Mouse (Mus musculus) forebrain, embryonic 11.5 days (tissue): ENCODE data around the gene Wnt7b. TPM values are rescaled to one million over a fixed set of nuclear protein-coding genes. Genes with fewer than 3 reads are reported as not detected.

Source experiments
- ATAC-seq: fragments of 200-750 bp; cut with Nextera tagmentation; replicated peaks from 2 replicates; pipeline ENCODE4 v1.8.0; 2017; ENCODE audit warnings: moderate TSS enrichment; ENCODE audit not compliant: low FRiP score
- DNase-seq: peaks from one replicate; pipeline ENCODE4 v3.0.0-alpha.2; 2017; ENCODE audit warnings: low spot score
- H3K27ac ChIP-seq: fragments of 300-500 bp; sonication (generic); 2 replicates; pipeline ENCODE4 v1.5.1; 2014; ENCODE audit warnings: low read depth, low read length
- H3K27me3 ChIP-seq: fragments of 300-500 bp; sonication (generic); 2 replicates; pipeline ENCODE4 v1.6.1; 2014; ENCODE audit warnings: mild to moderate bottlenecking, low read length, mixed read lengths; ENCODE audit not compliant: control insufficient read depth, insufficient read depth
- H3K36me3 ChIP-seq: fragments of 300-500 bp; sonication (generic); 2 replicates; pipeline ENCODE4 v1.6.1; 2014; ENCODE audit warnings: mild to moderate bottlenecking, low read length, moderate library complexity, mixed read lengths; ENCODE audit not compliant: control insufficient read depth, insufficient read depth
- H3K4me1 ChIP-seq: fragments of 300-500 bp; sonication (generic); replicated peaks from 2 replicates; pipeline ENCODE4 v1.6.1; 2014; ENCODE audit warnings: low read length, mixed read lengths; ENCODE audit not compliant: control insufficient read depth, insufficient read depth
- H3K4me2 ChIP-seq: fragments of 300-500 bp; sonication (generic); 2 replicates; pipeline ENCODE4 v1.6.1; 2014; ENCODE audit warnings: low read depth, mild to moderate bottlenecking, low read length, moderate library complexity, mixed read lengths; ENCODE audit not compliant: severe bottlenecking
- H3K4me3 ChIP-seq: fragments of 300-500 bp; sonication (generic); 2 replicates; pipeline ENCODE4 v1.5.1; 2014; ENCODE audit warnings: low read depth, low read length
- H3K9ac ChIP-seq: fragments of 300-500 bp; sonication (generic); 2 replicates; pipeline ENCODE4 v1.6.1; 2014; ENCODE audit warnings: low read length
- H3K9me3 ChIP-seq: fragments of 300-500 bp; sonication (generic); 2 replicates; pipeline ENCODE4 v1.6.1; 2016; ENCODE audit warnings: low read length, mixed read lengths; ENCODE audit not compliant: control insufficient read depth
- WGBS: fragments of 180-500 bp; shearing (Covaris S2); extraction: QIAGEN DNeasy Blood & Tissue Kit; methylation state at CpG from one replicate; pipeline ENCODE4 v1.1.7; 2014; 5-methylcytosine and 5-hydroxymethylcytosine counted together
- polyA plus RNA-seq: library from polyadenylated mRNA; unstranded; fragments of >200 nt; fragmentation: Nextera tagmentation; extraction: Ambion mirVana; gene quantifications from 2 replicates; pipeline ENCODE4 v1.2.1, GENCODE M21; 2014

Wnt7b gene
- polyA plus RNA-seq, 1 experiment from 2014 or later = 153 TPM

DNA sequence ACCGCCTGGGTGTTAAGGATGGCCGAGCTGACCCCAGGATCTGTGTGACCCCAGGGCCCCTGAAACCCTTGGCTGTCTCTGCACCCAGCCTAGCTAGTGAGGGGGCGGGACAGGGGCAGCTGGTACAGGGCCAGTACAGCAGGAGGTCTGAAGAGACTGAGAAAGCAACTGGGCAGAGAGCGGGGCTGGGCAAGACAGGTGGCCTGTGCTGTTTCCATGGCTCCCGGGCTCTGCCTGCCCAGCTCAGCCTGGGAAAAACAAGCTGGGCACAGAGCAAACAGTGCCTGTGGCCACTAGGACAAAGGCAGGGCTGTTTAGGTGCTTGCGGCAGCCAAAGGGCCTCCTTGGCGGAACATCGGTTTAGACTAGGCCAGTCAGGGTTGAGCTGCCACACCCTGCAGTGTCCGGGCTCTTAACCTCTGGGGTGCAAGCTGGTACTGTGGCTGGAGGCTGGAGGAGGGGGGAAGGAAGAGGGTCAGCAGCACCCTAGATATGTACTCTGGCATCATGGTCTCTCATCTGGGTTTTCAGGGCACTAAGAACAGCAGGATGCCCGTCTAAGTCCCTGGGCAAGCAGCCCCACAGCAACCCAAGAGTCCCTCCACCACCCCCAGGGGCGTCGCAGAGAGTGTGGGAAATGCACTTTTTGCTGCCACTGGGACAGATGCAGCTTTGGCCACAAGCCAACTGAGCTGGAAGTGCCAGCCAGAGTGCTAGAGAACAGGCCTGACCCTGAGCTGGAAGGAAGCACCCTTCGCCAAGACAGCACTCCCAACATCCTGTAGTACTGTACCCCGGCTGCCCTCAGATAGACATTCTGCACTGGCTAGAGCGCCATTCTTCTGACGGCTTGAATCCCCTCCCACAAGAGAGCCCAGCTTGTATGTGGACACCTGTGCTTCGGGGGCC is 31.3 kb upstream of the Wnt7b start:
- Histone ChIP-seq H3K27me3 (peaks cover 18% of the 10 kb centered on the region), H3K36me3 (no peaks in the 10 kb centered on the region), H3K4me2 (no peak overlapping the region), H3K4me3 (no peak overlapping the region), H3K9me3 (peaks cover 2% of the 10 kb centered on the region; the same call in 1 of the 2 replicates), H3K27ac (no peak overlapping the region), H3K4me1 (0 out of 2 replicates have a peak, but pooled peaks cover 2% of the 10 kb centered on the region), H3K9ac (no peak overlapping the region)
- 82% methylated on average over 17 of the region's 17 CpGs for WGBS
- ATAC-seq (no peak), DNase-seq (no peak)

DNA sequence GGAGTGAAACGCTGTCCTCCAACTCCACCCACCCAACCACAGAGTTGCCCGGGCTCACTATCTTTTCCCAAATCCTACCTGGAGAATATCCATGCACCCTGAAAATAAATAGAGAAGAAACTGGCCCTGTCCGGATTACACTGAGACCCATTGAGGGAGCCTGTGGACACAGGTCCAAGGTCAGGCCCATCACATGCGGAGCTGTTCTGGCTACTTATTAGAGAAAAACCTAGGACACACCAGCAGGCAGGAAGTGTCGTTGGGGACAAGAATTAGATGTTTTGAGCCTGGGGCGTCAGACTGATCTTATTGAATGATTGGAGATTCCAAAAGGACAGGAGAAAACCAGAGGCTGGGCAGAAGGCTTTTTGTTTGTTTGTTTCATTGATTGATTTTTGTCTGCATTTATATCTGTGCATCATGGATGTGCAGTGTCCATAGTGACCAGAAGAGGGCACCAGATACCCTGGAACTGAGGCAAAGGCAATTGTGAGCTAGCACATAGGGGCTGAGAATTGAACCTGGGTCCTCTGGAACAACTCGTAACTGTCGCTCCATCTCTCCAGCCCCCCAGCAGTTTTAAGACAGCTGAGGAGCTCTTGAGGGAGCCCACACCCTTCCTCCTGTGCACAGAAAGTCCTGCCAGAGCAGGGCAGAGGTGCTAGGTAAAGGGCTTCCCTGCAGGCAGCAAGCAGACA is 30.5 kb upstream of the Wnt7b start:
- H3K9me3 ChIP-seq = peaks cover 2% of the 10 kb centered on the region; the same call in 1 of the 2 replicates
- DNase-seq (no peak), ATAC-seq (no peak)
- no peak overlapping the region for H3K4me3 ChIP-seq
- H3K4me1 ChIP-seq = 0 out of 2 replicates have a peak, but pooled peaks cover 2% of the 10 kb centered on the region
- H3K4me2 ChIP-seq = no peak overlapping the region
- no peaks in the 10 kb centered on the region for H3K36me3 ChIP-seq
- no peak overlapping the region for H3K9ac ChIP-seq
- WGBS = 70% methylated on average over 8 of the region's 8 CpGs
- no peak overlapping the region for H3K27ac ChIP-seq
- H3K27me3 ChIP-seq = peaks cover 18% of the 10 kb centered on the region

DNA sequence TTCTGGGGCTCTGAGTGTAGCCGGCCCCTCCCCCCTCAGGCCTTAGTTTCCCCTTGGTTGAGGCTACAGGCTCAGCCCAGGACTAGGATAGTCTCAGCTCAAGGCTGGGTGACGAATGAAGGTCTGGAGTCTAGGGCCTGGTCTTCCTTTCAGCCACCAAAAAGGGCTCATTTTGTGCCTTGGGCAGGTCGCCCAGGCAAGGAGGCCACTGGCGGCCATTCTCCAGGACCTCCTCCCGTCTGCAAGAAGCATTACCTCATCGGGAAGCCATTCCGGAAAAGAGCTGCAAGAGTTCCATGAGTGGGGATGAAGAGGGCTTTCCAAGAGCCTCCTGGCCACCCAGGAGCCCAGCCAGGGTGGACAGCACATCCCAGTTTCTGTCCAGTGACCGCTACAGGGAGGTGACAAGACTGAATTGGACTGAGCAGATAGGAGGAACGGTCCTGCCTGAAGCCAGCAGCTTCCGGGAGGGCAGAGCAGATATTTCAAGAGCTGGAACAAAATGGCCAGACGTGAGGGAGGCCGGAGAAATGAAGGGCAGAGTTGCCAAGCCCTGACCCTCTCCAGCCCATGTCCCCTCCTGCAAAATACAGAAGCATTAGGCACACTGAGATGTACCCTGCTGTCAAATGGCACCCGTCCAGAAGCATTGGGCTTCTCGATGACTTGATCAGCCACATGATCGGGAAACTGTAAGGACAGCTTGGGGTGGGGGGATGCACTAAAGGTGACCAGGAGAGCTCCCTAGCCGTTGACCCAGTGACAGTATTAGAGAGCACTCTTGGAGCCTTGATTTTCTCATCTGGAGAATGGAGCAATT is 29.6 kb upstream of the Wnt7b start:
- no peak overlapping the region for H3K9ac ChIP-seq
- H3K36me3 ChIP-seq = no peaks in the 10 kb centered on the region
- DNase-seq (no peak), ATAC-seq (no peak)
- 83% methylated on average over 16 of the region's 16 CpGs for WGBS
- no peak overlapping the region for H3K27ac ChIP-seq
- no peak overlapping the region for H3K4me3 ChIP-seq
- H3K27me3 ChIP-seq = peaks cover 15% of the 10 kb centered on the region
- H3K4me2 ChIP-seq = no peak overlapping the region
- 0 out of 2 replicates have a peak, but pooled peaks cover 2% of the 10 kb centered on the region for H3K4me1 ChIP-seq
- peaks cover 2% of the 10 kb centered on the region; the same call in 1 of the 2 replicates for H3K9me3 ChIP-seq

DNA sequence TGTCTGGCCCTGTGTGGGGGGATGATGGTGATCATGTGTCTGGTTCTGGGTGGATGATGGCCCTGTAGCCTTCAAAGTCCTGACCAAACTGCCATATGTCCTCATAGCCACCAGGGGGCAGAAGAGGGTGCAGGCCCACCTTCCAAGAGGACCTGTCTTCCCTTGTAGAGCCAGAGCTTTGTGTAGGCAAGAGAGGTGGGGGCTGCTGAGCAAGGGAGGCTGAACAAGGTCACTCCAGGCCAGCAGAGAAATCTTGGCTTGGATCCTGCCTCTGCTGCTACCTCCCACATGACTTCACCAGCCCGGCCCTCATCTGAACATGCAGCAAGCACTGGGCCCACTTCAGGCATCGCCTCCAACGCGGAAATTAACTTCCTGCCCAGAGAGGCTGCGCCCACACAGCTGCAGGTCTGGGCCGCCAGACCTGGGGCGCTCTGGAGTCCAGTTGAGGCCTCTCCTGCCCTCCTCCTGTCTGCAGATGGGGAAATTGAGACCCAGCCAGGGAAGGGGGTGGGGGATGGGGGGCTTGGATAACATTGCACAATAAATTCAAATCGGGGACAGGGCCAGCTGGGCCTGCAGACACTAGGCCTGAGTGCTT is 28.4 kb upstream of the Wnt7b start:
- Histone ChIP-seq H3K4me1 (0 out of 2 replicates have a peak, but pooled peaks cover 2% of the 10 kb centered on the region), H3K4me3 (no peak overlapping the region), H3K9ac (no peak overlapping the region; the same call in 1 of the 2 replicates), H3K27me3 (peaks cover 14% of the 10 kb centered on the region), H3K9me3 (peaks cover 2% of the 10 kb centered on the region; the same call in 1 of the 2 replicates), H3K36me3 (no peaks in the 10 kb centered on the region), H3K4me2 (no peak overlapping the region), H3K27ac (no peak overlapping the region)
- DNase-seq (peak; percentile 80), ATAC-seq (peak; percentile 61; the same call in 1 of the 2 replicates)
- WGBS = 77% methylated on average over 8 of the region's 8 CpGs

GRCm38 (mm10) chr15:85610120-85610519 is 27.8 kb upstream of the Wnt7b start:
- Histone ChIP-seq H3K4me3 (no peak overlapping the region), H3K4me2 (no peak overlapping the region), H3K9ac (no peak overlapping the region), H3K27ac (no peak overlapping the region), H3K36me3 (no peaks in the 10 kb centered on the region), H3K4me1 (no peaks in the 10 kb centered on the region), H3K9me3 (peaks cover 2% of the 10 kb centered on the region; the same call in 1 of the 2 replicates), H3K27me3 (peaks cover 8% of the 10 kb centered on the region)
- DNase-seq (no peak), ATAC-seq (no peak)
- WGBS = 65% methylated on average over 5 of the region's 5 CpGs

DNA sequence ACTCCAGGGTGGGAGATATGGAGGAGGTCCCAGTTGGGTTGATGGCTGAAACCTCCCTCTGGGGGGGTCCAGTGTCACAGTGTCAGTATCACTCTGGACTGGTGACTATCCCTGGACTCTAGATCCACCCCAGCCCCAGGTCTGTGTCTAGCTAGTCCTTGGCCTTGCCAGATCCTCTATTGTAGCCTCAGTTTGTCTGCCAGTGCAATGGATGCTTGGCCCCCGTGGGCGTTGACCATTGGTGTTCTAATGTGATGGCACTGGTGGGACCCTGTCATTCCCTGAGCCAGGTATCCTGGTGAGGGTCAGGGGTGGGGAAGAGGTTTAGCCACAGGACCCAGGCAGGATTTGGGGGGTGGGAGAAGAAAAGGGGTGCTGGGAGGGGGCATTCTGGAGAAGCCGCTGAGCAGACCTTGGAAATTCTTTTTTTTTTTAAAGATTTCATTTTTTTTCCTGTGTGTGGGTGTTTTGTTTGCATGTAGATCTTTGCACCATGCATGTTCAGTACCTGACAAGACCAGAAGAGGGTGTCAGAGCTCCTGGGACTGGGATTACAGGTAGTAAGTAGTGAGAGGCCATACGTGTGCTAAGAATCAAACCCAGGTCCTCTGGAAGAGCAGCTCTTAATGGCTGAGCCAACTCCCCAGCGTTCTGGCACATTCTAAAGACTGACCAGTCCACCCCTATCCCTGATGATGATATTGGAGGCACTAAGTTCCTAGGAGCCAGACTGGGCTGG is 27.2 kb upstream of the Wnt7b start:
- no peaks in the 10 kb centered on the region for H3K4me1 ChIP-seq
- 82% methylated on average over 5 of the region's 5 CpGs for WGBS
- H3K27me3 ChIP-seq = peaks cover 2% of the 10 kb centered on the region; the same call in 1 of the 2 replicates
- H3K4me2 ChIP-seq = no peak overlapping the region
- DNase-seq = no peak
- no peak overlapping the region for H3K27ac ChIP-seq
- no peaks in the 10 kb centered on the region for H3K36me3 ChIP-seq
- ATAC-seq = no peak
- H3K9me3 ChIP-seq = peaks cover 2% of the 10 kb centered on the region; the same call in 1 of the 2 replicates
- H3K9ac ChIP-seq = no peak overlapping the region
- H3K4me3 ChIP-seq = no peak overlapping the region

- H3K27ac ChIP-seq = no peak overlapping the region
- no peak overlapping the region for H3K4me3 ChIP-seq
- ATAC-seq (no peak), DNase-seq (no peak)
- WGBS = 71% methylated on average over 17 of the region's 17 CpGs
- no peaks in the 10 kb centered on the region for H3K4me1 ChIP-seq
- H3K9ac ChIP-seq = no peak overlapping the region
- no peaks in the 10 kb centered on the region for H3K9me3 ChIP-seq
- no peaks in the 10 kb centered on the region for H3K36me3 ChIP-seq
- no peaks in the 10 kb centered on the region for H3K27me3 ChIP-seq
- H3K4me2 ChIP-seq = no peak overlapping the region
Observed at GRCm38 (mm10) chr15:85605962-85606610, 23.8 kb upstream of the Wnt7b start.
